ENCODE assay signal across 8 mouse cellular contexts in the genomic region with DNA sequence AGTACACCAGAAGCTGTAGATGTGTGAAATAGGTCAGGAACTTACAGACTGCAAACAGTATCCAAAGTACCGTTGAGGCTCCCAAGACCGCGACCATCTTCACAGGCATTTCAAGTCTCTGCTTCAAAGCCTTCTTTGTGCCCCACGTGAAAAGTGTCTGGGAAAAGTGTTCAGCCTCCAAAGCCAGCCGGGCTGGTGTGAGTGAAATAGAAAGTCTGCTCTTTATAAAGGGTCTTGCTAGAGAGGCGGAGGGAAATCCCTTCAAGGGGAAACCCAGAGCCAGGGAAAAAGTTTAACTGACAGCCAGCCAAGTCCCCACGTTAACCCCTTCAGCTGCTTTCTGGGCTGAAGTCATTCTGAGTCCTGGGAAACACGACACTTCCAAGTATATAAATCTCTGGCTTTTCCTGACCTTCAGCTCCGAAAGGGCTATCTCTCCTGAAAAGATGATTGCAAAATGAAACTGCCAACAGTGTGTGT. TPM values are rescaled to one million over a fixed set of nuclear protein-coding genes. Genes with fewer than 3 reads are reported as not detected.
A peak's percentile ranks its signal among the peaks of the same experiment; 100 is the strongest.
DNase-seq lines count a peak whose midpoint lies in the region; ATAC-seq lines count a peak whose summit lies in the region.

A gene (minus strand): TSS at position 430 of the 480 bp plus-strand sequence.

- 2% methylated on average over 9 of the region's 9 CpGs for WGBS in embryonic facial prominence, embryonic 15.5 days
- 1% methylated on average over 9 of the region's 9 CpGs for WGBS in limb, embryonic 13.5 days
- under 1% methylated on average over 9 of the region's 9 CpGs for WGBS in midbrain, embryonic 14.5 days

- H3K4me1 ChIP-seq in embryonic facial prominence, embryonic 15.5 days = peaks cover 15% of the 10 kb centered on the region
- peaks cover 19% of the 10 kb centered on the region for H3K4me1 ChIP-seq in limb, embryonic 13.5 days
- 0 out of 2 replicates have a peak, but pooled peaks cover 3% of the 10 kb centered on the region for H3K4me1 ChIP-seq in midbrain, embryonic 14.5 days (ENCODE audit: control insufficient read depth, insufficient read depth, low read length)

- no peak for ATAC-seq in embryonic facial prominence, embryonic 15.5 days (ENCODE audit: insufficient number of reproducible peaks, low FRiP score, low TSS enrichment, low read depth)
- peak; percentile 73 for ATAC-seq in limb, embryonic 13.5 days (ENCODE audit: low FRiP score, low read depth)
- peak; percentile 62 for ATAC-seq in midbrain, embryonic 14.5 days (ENCODE audit: low FRiP score, low TSS enrichment)

- no peaks in the 10 kb centered on the region for H3K9me3 ChIP-seq in embryonic facial prominence, embryonic 15.5 days (replicated peaks)
- no peaks in the 10 kb centered on the region for H3K9me3 ChIP-seq in limb, embryonic 13.5 days
- H3K9me3 ChIP-seq in midbrain, embryonic 14.5 days (ENCODE audit: control insufficient read depth, low read length) = no peaks in the 10 kb centered on the region

- no peak within 1 kb of the TSS; the same call in 1 of the 2 replicates for H3K27ac ChIP-seq in embryonic facial prominence, embryonic 15.5 days (replicated peaks)
- H3K27ac ChIP-seq in limb, embryonic 13.5 days = peak within 1 kb of the TSS; percentile 88
- peak within 1 kb of the TSS; percentile 52 for H3K27ac ChIP-seq in midbrain, embryonic 14.5 days (replicated peaks; ENCODE audit: low read depth, low read length)

- H3K4me2 ChIP-seq in embryonic facial prominence, embryonic 15.5 days (replicated peaks) = peak within 1 kb of the TSS; percentile 50
- H3K4me2 ChIP-seq in limb, embryonic 13.5 days (replicated peaks) = peak within 1 kb of the TSS; percentile 67
- peak within 1 kb of the TSS; percentile 43 for H3K4me2 ChIP-seq in midbrain, embryonic 14.5 days (ENCODE audit: low read length)

- no peaks in the 10 kb centered on the region for H3K36me3 ChIP-seq in embryonic facial prominence, embryonic 15.5 days
- H3K36me3 ChIP-seq in limb, embryonic 13.5 days = peaks cover 3% of the 10 kb centered on the region
- H3K36me3 ChIP-seq in midbrain, embryonic 14.5 days (ENCODE audit: control insufficient read depth, insufficient read depth, low read length) = no peaks in the 10 kb centered on the region

- peak; percentile 30 for DNase-seq in layer of hippocampus, adult 11-12 months (ENCODE audit: low spot score)
- no peak for DNase-seq in layer of hippocampus, adult 9-10 months (ENCODE audit: low spot score)
- DNase-seq in heart, adult 9 months (ENCODE audit: low spot score in 2 of 2) = peak; percentile 69 to 70
- peak; percentile 49 for DNase-seq in kidney, adult 18-20 months
- DNase-seq in midbrain, embryonic 14.5 days = peak; percentile 81
- peak; percentile 36 for DNase-seq in testis, postnatal 14 days (ENCODE audit: low spot score)

- no peaks in the 10 kb centered on the region for H3K27me3 ChIP-seq in embryonic facial prominence, embryonic 15.5 days
- H3K27me3 ChIP-seq in limb, embryonic 13.5 days = no peaks in the 10 kb centered on the region
- no peaks in the 10 kb centered on the region for H3K27me3 ChIP-seq in midbrain, embryonic 14.5 days (ENCODE audit: control insufficient read depth, insufficient read depth, low read length)

- H3K4me3 ChIP-seq in embryonic facial prominence, embryonic 15.5 days (replicated peaks) = peak within 1 kb of the TSS; percentile 40
- H3K4me3 ChIP-seq in limb, embryonic 13.5 days = peak within 1 kb of the TSS; percentile 60
- H3K4me3 ChIP-seq in midbrain, embryonic 14.5 days (replicated peaks; ENCODE audit: low read depth, low read length) = peak within 1 kb of the TSS; percentile 20

- H3K9ac ChIP-seq in embryonic facial prominence, embryonic 15.5 days = no peak within 1 kb of the TSS
- H3K9ac ChIP-seq in limb, embryonic 13.5 days = peak within 1 kb of the TSS; percentile 78
- peak within 1 kb of the TSS; percentile 21; the same call in 1 of the 2 replicates for H3K9ac ChIP-seq in midbrain, embryonic 14.5 days (replicated peaks; ENCODE audit: low read length)

RNA-seq across cellular contexts. Expression of the gene that starts here (rescaled TPM):
- 37.8 and 42.6 TPM in 2 replicates for polyA plus RNA-seq in embryonic facial prominence, embryonic 15.5 days (2015; fragmentation: Nextera tagmentation; extraction: Ambion mirVana)
- polyA plus RNA-seq in limb, embryonic 13.5 days (2015; fragmentation: Nextera tagmentation; extraction: Ambion mirVana) = 129 and 135 TPM in 2 replicates
- polyA plus RNA-seq in midbrain, embryonic 14.5 days (2014; fragmentation: Nextera tagmentation; extraction: Ambion mirVana) = 30.1 and 43.6 TPM in 2 replicates
